Mouse (Mus musculus) adrenal gland, postnatal 4 days (tissue): Measurements from ENCODE around the gene Csnk2a2. TPM values are rescaled to one million over a fixed set of nuclear protein-coding genes. Genes with fewer than 3 reads are reported as not detected.

ENCODE experiments used
- DNase-seq, 2 experiments: peaks; one replicate each; pipeline ENCODE4 v3.0.0; 2021 to 2022; ENCODE audit warnings: low spot score in 2 of 2, mixed read lengths in 2 of 2
- total RNA-seq, 2 experiments: library from RNA; stranded (reverse); gene quantifications; 2 replicates each; pipeline ENCODE4 v1.2.3; 2021

The Csnk2a2 gene
- total RNA-seq, 2 experiments from 2014 or later, result 84.9 to 89.1 TPM

- DNase-seq, result no peak
These were observed 1.8 kb downstream of the Csnk2a2 start for GRCm38 (mm10) chr8:95487800-95488697.

DNA sequence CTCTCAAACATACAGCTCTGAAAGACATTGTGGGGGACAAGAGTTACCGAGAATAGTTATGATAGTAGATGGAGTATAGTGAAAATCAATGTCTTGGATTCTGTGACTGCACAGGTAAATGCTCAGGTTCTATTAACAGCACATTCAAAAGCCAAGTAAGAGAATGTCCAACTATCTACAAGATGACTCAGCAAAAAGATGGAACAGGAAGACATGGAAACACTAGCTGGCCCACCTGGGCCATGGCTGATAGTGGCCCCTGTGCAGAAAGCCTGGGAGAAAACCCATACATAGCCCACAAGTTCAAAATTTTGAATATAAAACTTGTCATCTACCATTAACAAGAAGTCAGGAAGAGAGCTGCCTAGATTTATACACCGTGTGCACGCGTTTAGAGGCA is 19.8 kb downstream of the Csnk2a2 start:
- no peak for DNase-seq

DNA sequence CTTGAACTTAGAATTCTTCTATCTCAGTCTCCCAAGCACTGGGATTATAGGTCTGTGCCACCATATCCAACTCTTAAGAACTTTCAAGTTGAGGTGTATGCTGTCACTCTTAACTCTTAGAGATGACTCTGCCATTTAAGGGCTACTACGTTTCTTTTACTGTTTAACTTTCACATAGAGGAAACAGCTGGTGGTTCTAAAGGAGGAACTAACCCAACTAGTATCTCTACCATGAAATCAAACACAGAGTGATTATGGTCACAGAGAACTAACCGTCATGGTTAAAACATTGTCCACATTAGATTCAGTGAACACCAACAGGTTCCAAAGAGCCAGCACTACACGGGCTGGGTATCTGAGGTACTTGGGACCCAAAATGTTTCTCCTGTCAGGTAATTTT is 20.8 kb downstream of the Csnk2a2 start:
- no peak for DNase-seq

GRCm38 (mm10) chr8:95466543-95466942 is 23.3 kb downstream of the Csnk2a2 start:
- no peak for DNase-seq

GRCm38 (mm10) chr8:95452518-95452917 is 37.3 kb downstream of the Csnk2a2 start:
- DNase-seq, result no peak

GRCm38 (mm10) chr8:95450271-95450670 is 39.6 kb downstream of the Csnk2a2 start:
- no peak for DNase-seq

- DNase-seq, result no peak
These were observed 42.2 kb downstream of the Csnk2a2 start for GRCm38 (mm10) chr8:95447661-95448060.

DNA sequence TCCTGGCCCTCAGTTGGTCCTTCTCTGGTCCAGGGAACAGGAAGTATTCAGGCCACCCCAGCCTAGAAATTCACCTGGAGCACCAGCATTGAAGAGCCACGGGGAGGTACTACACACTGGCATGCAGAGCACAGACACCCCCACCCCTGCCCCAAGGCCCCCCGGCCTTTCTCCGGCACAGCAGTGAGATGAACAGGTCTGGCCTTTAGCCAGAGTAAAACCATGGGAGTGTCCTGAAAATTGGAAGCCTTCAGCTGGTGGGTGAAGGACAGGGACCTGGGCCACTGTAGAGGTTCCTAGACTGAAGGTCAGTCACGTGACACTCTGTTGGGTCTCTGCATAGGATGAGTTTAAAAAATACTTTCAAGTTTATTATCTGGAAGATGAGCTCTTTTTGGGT is 44.8 kb downstream of the Csnk2a2 start:
- DNase-seq, result no peak

GRCm38 (mm10) chr8:95441491-95442039 is 48.3 kb downstream of the Csnk2a2 start:
- no peak for DNase-seq

- no peak for DNase-seq
These were observed 49.6 kb downstream of the Csnk2a2 start for GRCm38 (mm10) chr8:95440168-95440709.

DNA sequence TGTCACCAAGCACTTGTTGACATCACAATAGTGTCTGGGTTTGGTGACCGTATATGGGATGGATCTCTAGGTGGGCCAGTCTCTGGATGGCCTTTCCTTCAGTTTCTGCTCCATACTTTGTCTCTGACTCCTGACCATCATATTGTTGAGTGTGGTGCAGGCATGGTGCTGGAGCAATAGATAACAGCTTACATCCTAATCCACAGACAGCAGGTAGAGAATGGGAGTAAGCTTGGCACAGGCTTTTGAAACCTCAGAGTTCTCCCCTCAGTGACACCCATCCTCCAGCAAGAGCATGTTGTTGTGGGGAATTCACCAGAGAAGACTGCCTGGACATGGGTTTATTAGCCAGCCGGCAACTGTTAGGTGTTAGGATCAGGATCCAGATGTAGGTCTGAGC is 50.4 kb downstream of the Csnk2a2 start:
- no peak for DNase-seq

DNA sequence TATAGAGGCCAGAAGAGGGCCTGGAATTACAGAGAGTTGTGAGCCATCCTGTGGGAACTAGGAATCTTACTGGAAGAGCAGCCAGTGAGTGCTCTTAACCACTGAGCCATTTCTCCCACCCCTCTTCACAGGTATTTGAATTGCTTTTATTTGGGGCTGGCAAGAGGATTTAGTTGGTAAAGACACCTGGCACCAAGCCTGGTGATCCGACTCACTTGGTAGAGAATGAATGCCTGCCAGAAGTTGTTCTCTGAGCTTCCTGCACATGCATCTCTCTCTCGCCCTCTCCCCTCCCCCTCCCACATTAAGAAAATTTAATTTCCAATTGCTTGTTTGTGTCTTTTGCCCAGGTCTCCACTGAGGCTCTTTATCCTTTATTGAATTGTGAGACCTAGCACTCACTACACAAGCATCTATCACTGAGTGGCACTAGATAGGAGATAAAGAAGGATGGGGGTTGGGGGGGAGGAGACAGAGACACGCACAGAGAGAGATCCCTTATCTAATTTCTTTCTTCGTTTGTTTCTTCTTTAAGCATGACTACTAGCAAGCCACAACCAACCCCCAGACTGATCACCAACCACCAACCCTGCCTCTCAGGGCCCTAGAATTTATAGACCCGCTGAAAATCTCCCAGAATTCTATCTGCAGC is 52.4 kb downstream of the Csnk2a2 start:
- no peak for DNase-seq

GRCm38 (mm10) chr8:95435930-95436329 is 53.9 kb downstream of the Csnk2a2 start:
- no peak for DNase-seq

GRCm38 (mm10) chr8:95435471-95435870 is 54.4 kb downstream of the Csnk2a2 start:
- no peak for DNase-seq

- peak; percentile 99 to 100 for DNase-seq
These were observed 55.0 kb downstream of the Csnk2a2 start, which contains the start of gene Cfap20 for GRCm38 (mm10) chr8:95434686-95435439. Gene Cfap20, minus strand, starts transcription at chr8:95434869.

- no peak for DNase-seq
These were observed 55.6 kb downstream of the Csnk2a2 start for GRCm38 (mm10) chr8:95434233-95434632.

- no peak for DNase-seq
These were observed 56.7 kb downstream of the Csnk2a2 start for GRCm38 (mm10) chr8:95433124-95433523.

DNA sequence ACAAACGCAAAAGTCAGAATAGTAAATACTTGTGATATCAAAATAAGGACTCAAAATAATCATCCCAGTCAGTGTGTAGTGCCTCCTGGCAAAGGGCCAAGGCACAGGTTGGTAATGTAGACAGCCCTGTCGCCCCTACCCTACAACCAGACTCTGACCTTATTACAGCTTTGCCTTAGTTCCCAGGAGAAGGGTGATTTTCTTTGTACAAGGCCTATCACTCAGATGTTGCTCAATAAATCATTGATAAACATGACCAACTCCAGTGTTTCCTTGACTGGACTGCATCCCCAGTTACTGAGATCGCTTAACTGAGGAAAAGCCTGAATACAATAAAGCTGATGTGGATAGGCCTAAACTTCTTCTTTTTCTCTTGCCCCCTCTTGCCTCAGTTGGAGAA is 57.4 kb downstream of the Csnk2a2 start:
- DNase-seq, result no peak

GRCm38 (mm10) chr8:95429945-95430344 is 59.9 kb downstream of the Csnk2a2 start:
- DNase-seq, result no peak

GRCm38 (mm10) chr8:95427594-95428535 is 62.0 kb downstream of the Csnk2a2 start:
- peak in 1 of 2 experiments; percentile 51 for DNase-seq
